8 mouse cellular contexts compared by ENCODE assay signal in the genomic region with DNA sequence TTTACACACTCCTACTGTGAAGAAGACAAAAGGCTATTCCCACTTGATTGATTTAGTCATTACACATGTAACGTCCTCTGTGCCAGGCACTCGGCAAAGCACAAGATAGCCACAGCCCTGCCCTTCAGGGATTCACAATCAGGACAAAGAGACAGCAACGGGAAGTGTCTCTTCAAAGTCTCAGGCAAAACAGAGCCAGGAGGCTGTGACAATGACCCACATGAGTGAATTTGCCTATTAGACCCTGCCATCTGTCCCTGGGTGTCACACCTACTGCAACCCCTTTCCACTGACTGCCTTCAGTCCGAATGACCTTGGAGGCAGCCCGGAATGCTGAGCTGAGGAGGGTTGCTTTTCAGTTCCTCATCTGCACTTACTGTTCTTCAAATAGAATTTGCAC.
DNase-seq lines count a peak whose midpoint lies in the region; ATAC-seq and TF ChIP-seq lines count a peak whose summit lies in the region.

No protein-coding gene starts in this region.

- no peak overlapping the region for H3K9ac ChIP-seq in embryonic facial prominence, embryonic 12.5 days
- peak overlapping the region; percentile 68 for H3K9ac ChIP-seq in hindbrain, embryonic 14.5 days

- peak; percentile 50 for DNase-seq in left cerebral cortex, postnatal 4 days
- DNase-seq in left cerebral cortex, postnatal 14 days (ENCODE audit: low spot score in 2 of 2) = no peak
- DNase-seq in hindbrain, embryonic 14.5 days (ENCODE audit: low spot score) = peak; percentile 57
- no peak for DNase-seq in frontal cortex, adult 2 months (ENCODE audit: extremely low spot score in 1 of 2, low spot score in 1 of 2)
- DNase-seq in thymus, adult 2 months = no peak
- DNase-seq in ovary, postnatal 10 days (ENCODE audit: low spot score) = no peak

- H3K4me1 ChIP-seq in embryonic facial prominence, embryonic 12.5 days = no peaks in the 10 kb centered on the region; the same call in 1 of the 2 replicates
- peaks cover 19% of the 10 kb centered on the region; the same call in 1 of the 2 replicates for H3K4me1 ChIP-seq in hindbrain, embryonic 14.5 days (replicated peaks; ENCODE audit: control insufficient read depth, insufficient read depth, low read length)
- H3K4me1 ChIP-seq in olfactory bulb, adult 2 months (ENCODE audit: control insufficient read depth, insufficient read depth, low read length) = peaks cover 9% of the 10 kb centered on the region
- no peaks in the 10 kb centered on the region for H3K4me1 ChIP-seq in thymus, adult 2 months (replicated peaks; ENCODE audit: control insufficient read depth, insufficient read depth, low read length)

- TF ChIP-seq POLR2A in olfactory bulb, adult 2 months (IDR thresholded peaks at IDR 0.05; ENCODE audit: insufficient read depth, low read depth, low read length) = no peak
- no peak for TF ChIP-seq POLR2A in thymus, adult 2 months (IDR thresholded peaks at IDR 0.05; ENCODE audit: control insufficient read depth, extremely low read depth, insufficient read depth, low read length, poor library complexity)

- TF ChIP-seq CTCF in olfactory bulb, adult 2 months (IDR thresholded peaks at IDR 0.05; ENCODE audit: insufficient read depth, low read depth, low read length) = no peak
- TF ChIP-seq CTCF in thymus, adult 2 months (IDR thresholded peaks at IDR 0.05; ENCODE audit: borderline replicate concordance, control insufficient read depth, extremely low read depth, insufficient read depth, low read length, poor library complexity) = no peak

- peak overlapping the region; percentile 36 for H3K4me2 ChIP-seq in embryonic facial prominence, embryonic 12.5 days (replicated peaks)
- H3K4me2 ChIP-seq in hindbrain, embryonic 14.5 days (replicated peaks) = peak overlapping the region; percentile 61

- H3K36me3 ChIP-seq in embryonic facial prominence, embryonic 12.5 days = no peaks in the 10 kb centered on the region
- no peaks in the 10 kb centered on the region for H3K36me3 ChIP-seq in hindbrain, embryonic 14.5 days (replicated peaks; ENCODE audit: control insufficient read depth, insufficient read depth)
- H3K36me3 ChIP-seq in thymus, adult 2 months (ENCODE audit: control insufficient read depth, insufficient read depth, low read length) = no peaks in the 10 kb centered on the region

- intact Hi-C loops in left cerebral cortex, postnatal 4 days (cut with DNase I) = no loop called here
- intact Hi-C loops in left cerebral cortex, postnatal 14 days (cut with DNase I) = loop anchor here (5.0 kb wide), 1 partner anchor 75 kb away; no protein-coding TSS in a partner anchor

- H3K27me3 ChIP-seq in embryonic facial prominence, embryonic 12.5 days = no peaks in the 10 kb centered on the region
- no peaks in the 10 kb centered on the region for H3K27me3 ChIP-seq in hindbrain, embryonic 14.5 days (ENCODE audit: control insufficient read depth, insufficient read depth, low read length)
- no peaks in the 10 kb centered on the region for H3K27me3 ChIP-seq in thymus, adult 2 months (ENCODE audit: control insufficient read depth, insufficient read depth, low read length)

- H3K4me3 ChIP-seq in embryonic facial prominence, embryonic 12.5 days = no peak overlapping the region
- peak overlapping the region; percentile 43 for H3K4me3 ChIP-seq in hindbrain, embryonic 14.5 days (replicated peaks; ENCODE audit: low read length)
- H3K4me3 ChIP-seq in olfactory bulb, adult 2 months (ENCODE audit: insufficient read depth, low read depth, low read length) = no peak overlapping the region
- no peak overlapping the region for H3K4me3 ChIP-seq in thymus, adult 2 months (ENCODE audit: control insufficient read depth, insufficient read depth, low read length)

- no peak for ATAC-seq in embryonic facial prominence, embryonic 12.5 days (ENCODE audit: insufficient number of reproducible peaks, insufficient read depth, low FRiP score, low TSS enrichment)
- ATAC-seq in hindbrain, embryonic 14.5 days (ENCODE audit: low FRiP score) = peak; percentile 54

- 42% methylated on average over 5 of the region's 5 CpGs for WGBS in embryonic facial prominence, embryonic 12.5 days
- 6% methylated on average over 5 of the region's 5 CpGs for WGBS in hindbrain, embryonic 14.5 days
- WGBS in olfactory bulb, adult 2 months = 16% methylated on average over 5 of the region's 5 CpGs
- 28% methylated on average over 5 of the region's 5 CpGs for WGBS in thymus, adult 2 months

- no peak overlapping the region for H3K27ac ChIP-seq in embryonic facial prominence, embryonic 12.5 days
- peak overlapping the region; percentile 89 for H3K27ac ChIP-seq in hindbrain, embryonic 14.5 days
- H3K27ac ChIP-seq in olfactory bulb, adult 2 months (ENCODE audit: insufficient read depth, low read depth, low read length) = peak overlapping the region; percentile 58
- H3K27ac ChIP-seq in thymus, adult 2 months (ENCODE audit: control insufficient read depth, insufficient read depth, low read length) = no peak overlapping the region

- no peaks in the 10 kb centered on the region for H3K9me3 ChIP-seq in embryonic facial prominence, embryonic 12.5 days
- H3K9me3 ChIP-seq in hindbrain, embryonic 14.5 days (ENCODE audit: control insufficient read depth, low read length) = no peaks in the 10 kb centered on the region

Comparison
In these comparisons a context has a peak if more than half of its experiments do, and no peak if none do; other contexts are left out.
1. DNase-seq: peak in left cerebral cortex, postnatal 4 days (single experiment) and hindbrain, embryonic 14.5 days (single experiment); none in left cerebral cortex, postnatal 14 days (0 of 2), frontal cortex, adult 2 months (0 of 2), thymus, adult 2 months (single experiment) and ovary, postnatal 10 days (single experiment).
2. H3K27ac ChIP-seq: peak in hindbrain, embryonic 14.5 days (single experiment) and olfactory bulb, adult 2 months (single experiment); none in embryonic facial prominence, embryonic 12.5 days (single experiment) and thymus, adult 2 months (single experiment).